4 mouse cellular contexts compared by ENCODE assay signal in genomic region chr8:56392158-56392557, GRCm38 (mm10).
"Had no signal": no experiment of that assay in that cellular context is flagged by ENCODE, and none has a peak within 500 bp of the region (broad histone marks: within the 10 kb centered on the region; RNA-seq: fewer than 3 reads in every experiment).

No protein-coding gene starts in this region.

- H3K27ac ChIP-seq: neural tube, embryonic 13.5 days; neural tube, embryonic 15.5 days; stomach, embryonic 15.5 days; stomach, postnatal 0 days had no signal

- H3K4me3 ChIP-seq: neural tube, embryonic 13.5 days; neural tube, embryonic 15.5 days; stomach, embryonic 15.5 days had no signal

- H3K9me3 ChIP-seq: neural tube, embryonic 13.5 days; neural tube, embryonic 15.5 days; stomach, embryonic 15.5 days had no signal

- H3K4me1 ChIP-seq: neural tube, embryonic 13.5 days; neural tube, embryonic 15.5 days; stomach, embryonic 15.5 days had no signal

- H3K27me3 ChIP-seq: neural tube, embryonic 13.5 days; neural tube, embryonic 15.5 days; stomach, embryonic 15.5 days had no signal

- H3K4me2 ChIP-seq: neural tube, embryonic 13.5 days; neural tube, embryonic 15.5 days; stomach, embryonic 15.5 days had no signal

- H3K36me3 ChIP-seq: neural tube, embryonic 13.5 days; neural tube, embryonic 15.5 days; stomach, embryonic 15.5 days had no signal

- H3K9ac ChIP-seq: neural tube, embryonic 13.5 days; neural tube, embryonic 15.5 days; stomach, embryonic 15.5 days had no signal
